Mouse (Mus musculus) CH12.LX (cell line): ENCODE data around the gene Elof1.

ENCODE experiments used
- CHD2 ChIP-seq: IDR thresholded peaks from 2 replicates; pipeline ENCODE4 v1.6.1; 2011; ENCODE audit warnings: low read length, improper control_type of control experiment
- CTCF ChIP-seq, 2 experiments: IDR thresholded peaks in 1 of 2; conservative IDR thresholded peaks in 1 of 2; 2 replicates each; pipeline ENCODE4 v1.5.1; 2011 to 2012; ENCODE audit warnings: low read depth in 2 of 2, low read length in 2 of 2, improper control_type of control experiment in 1 of 2, inconsistent platforms in 1 of 2, mild to moderate bottlenecking in 1 of 2, moderate library complexity in 1 of 2
- GABPA ChIP-seq: IDR thresholded peaks from 2 replicates; pipeline ENCODE4 v1.6.1; 2012; ENCODE audit warnings: low read depth, low read length, improper control_type of control experiment, inconsistent platforms; ENCODE audit not compliant: insufficient replicate concordance
- MEF2A ChIP-seq: IDR thresholded peaks from 2 replicates; pipeline ENCODE4 v1.6.1; 2014; ENCODE audit warnings: low read depth, mild to moderate bottlenecking, inconsistent platforms, low read length, improper control_type of control experiment, borderline replicate concordance
- MXI1 ChIP-seq: IDR thresholded peaks from 2 replicates; pipeline ENCODE4 v1.6.1; 2011; ENCODE audit warnings: mild to moderate bottlenecking, low read depth, low read length, improper control_type of control experiment
- POLR2A ChIP-seq: IDR thresholded peaks from 2 replicates; pipeline ENCODE4 v1.6.1; 2011; ENCODE audit warnings: low read depth, mild to moderate bottlenecking, improper control_type of control experiment, low read length
- ZNF384 ChIP-seq: IDR thresholded peaks from 2 replicates; pipeline ENCODE4 v1.6.1; 2012; ENCODE audit warnings: low read depth, low read length, improper control_type of control experiment, inconsistent platforms

GRCm38 (mm10) chr9:22116086-22116485 lies 886 bp downstream of the Elof1 start:
- TF ChIP-seq GABPA (no peak), POLR2A (no peak), MEF2A (no peak), CTCF (conservative IDR thresholded peaks at IDR 0.05 in 1 of 2, IDR thresholded peaks at IDR 0.05 in 1 of 2; ENCODE audit: low read depth in 2 of 2, low read length in 2 of 2) (no peak), CHD2 (no peak), ZNF384 (no peak), MXI1 (no peak)
